Mouse (Mus musculus) urinary bladder, postnatal 14 days (tissue): Measurements from ENCODE around the gene Swsap1.

ENCODE experiments used
- DNase-seq: peaks from one replicate; pipeline ENCODE4 v3.0.0; 2021; ENCODE audit warnings: low spot score

The Swsap1 gene

DNA sequence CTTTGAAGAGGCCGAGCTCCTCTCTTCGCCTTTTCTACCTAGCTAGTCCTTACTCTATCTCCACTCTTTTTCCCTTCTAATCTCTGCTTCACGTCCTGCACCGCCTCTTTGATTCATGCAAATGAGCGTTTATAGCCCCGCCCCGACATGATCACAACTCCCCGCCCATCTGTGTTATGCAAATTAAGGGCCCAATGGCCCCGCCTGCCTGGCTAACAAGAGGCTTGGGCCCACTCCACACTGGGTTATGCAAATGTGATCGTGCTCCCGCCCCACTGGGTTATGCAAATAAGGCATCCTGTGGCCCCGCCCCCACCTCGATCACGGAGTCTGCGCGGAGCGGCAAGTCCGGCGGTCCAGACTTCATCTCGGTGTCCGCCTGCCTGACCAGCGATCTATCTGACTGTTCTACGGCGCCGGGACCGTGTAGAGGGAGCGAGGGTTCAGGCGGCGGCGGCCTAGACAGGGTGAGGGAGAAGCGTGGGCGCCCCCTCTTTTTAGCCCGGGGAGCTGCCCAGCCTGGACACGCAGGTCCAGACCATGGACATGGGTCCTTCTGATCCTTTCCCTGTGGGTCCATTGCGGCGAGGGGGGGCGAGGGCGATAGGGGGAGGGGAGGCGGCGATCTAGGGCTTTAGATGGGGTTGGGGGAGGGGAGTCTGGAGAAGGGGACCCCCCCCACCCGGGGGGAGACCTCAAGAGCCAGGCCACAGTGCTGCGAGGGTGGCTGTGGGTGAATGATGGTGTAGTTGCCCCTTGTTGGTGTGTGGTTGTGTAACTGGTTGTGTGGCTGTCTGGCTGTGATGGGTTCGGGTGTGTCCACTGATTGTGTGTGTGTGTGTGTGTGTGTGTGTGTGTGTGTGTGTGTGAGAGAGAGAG is 18.6 kb upstream of the Swsap1 start, which contains the start of gene Plppr2:
Gene Plppr2 (plus strand): TSS at position 342 of the 879 bp plus-strand sequence.
- DNase-seq, result peak; percentile 98

- DNase-seq, result no peak
Measured at GRCm38 (mm10) chr9:21937711-21938175, 17.8 kb upstream of the Swsap1 start.

- no peak for DNase-seq
Measured at GRCm38 (mm10) chr9:21938234-21938855, 17.2 kb upstream of the Swsap1 start.

GRCm38 (mm10) chr9:21943046-21943445 is 12.5 kb upstream of the Swsap1 start:
- no peak for DNase-seq

- DNase-seq, result no peak
Measured at GRCm38 (mm10) chr9:21943638-21944037, 11.9 kb upstream of the Swsap1 start.

- DNase-seq, result no peak
Measured at GRCm38 (mm10) chr9:21944267-21944666, 11.3 kb upstream of the Swsap1 start.

DNA sequence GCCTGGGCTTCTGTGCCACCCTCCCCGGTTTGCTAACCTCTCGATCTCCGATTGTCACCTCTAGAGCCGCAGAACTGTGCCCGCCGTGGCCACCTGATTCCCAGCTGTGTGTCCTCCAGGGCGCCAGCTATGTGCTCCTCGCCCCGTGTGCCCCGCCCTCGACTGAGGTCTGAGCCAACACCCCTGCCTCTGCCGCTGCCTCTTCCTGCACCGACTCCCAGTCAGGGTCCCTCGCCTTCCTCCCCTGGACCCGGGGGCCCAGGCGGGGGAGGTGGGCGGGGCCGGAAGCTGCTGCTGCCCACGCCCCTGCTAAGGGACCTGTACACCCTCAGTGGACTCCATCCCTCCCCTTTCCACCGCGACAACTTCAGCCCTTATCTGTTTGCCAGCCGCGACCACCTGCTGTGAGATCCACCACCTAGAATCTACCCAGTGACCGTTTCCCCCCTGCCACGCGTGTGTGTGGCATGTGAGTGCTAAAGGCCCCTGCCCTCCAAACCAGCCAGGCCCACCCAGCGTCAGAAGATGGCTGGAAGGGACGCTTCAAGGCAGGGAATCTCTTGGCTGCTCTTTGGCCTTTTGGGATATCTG is 7.9 kb upstream of the Swsap1 start:
- no peak for DNase-seq

DNA sequence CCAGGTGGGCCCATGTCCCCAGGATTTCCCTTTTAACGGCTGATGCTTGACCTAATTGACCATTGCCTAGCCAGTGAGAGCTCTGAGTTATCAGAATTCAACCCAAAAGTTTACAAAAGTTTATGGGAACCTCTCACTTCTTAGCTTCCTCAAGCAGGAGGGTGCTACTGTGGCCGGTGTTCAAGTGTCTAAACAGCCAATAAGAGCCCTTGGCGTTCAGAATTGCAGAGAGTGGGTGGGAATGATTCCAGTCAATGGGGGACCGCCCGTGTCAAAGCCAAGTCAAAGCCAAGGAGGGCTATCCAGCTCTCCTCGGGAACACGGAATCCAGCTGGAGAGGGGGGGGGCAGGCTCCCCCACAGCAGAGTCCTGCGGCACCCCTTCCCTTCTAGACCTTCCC is 7.4 kb upstream of the Swsap1 start:
- DNase-seq, result no peak

DNA sequence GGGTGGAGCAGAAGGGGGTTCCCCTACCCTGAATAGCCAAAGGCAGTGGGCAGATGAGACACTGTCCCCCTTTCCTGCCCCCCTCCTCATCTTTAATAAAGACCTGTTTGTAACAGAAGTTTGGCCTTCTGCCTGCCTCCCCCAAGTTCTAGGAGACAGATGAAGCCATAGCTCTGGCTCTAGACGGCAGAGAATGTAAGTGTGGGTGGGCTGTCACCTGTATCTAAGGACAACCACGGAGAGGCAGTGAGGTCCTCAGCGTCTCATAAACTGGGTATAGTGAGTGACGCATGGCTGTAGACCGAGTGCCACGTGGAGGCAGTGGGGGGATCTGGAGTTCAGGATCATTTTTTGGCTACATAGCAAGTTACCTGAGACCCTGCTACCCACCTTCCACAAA is 6.8 kb upstream of the Swsap1 start:
- DNase-seq, result no peak

DNA sequence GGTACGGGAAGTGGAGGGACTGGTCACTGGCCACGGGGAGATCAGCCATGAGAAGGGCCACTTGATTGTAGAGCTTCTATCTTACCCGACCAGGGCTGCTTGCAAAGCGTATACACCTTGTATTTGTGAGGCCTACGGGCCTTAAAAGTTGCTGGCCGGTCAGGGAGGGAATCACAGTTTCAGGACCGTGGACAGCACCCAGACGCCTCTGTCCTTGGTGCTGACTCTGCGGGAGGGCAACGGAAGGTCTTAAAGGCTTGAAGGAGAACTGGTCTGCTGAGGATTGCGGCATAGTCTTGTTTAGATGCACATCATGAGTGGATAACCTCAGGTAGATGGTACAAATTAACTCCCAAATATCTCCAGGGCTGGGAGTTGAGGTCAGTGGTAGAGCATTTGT is 5.2 kb upstream of the Swsap1 start:
- DNase-seq, result peak; percentile 66

GRCm38 (mm10) chr9:21951977-21952376 is 3.6 kb upstream of the Swsap1 start:
- DNase-seq, result no peak

GRCm38 (mm10) chr9:21953600-21953999 is 2.0 kb upstream of the Swsap1 start:
- DNase-seq, result no peak

- DNase-seq, result no peak
Measured at GRCm38 (mm10) chr9:21954635-21955034, 920 bp upstream of the Swsap1 start.

DNA sequence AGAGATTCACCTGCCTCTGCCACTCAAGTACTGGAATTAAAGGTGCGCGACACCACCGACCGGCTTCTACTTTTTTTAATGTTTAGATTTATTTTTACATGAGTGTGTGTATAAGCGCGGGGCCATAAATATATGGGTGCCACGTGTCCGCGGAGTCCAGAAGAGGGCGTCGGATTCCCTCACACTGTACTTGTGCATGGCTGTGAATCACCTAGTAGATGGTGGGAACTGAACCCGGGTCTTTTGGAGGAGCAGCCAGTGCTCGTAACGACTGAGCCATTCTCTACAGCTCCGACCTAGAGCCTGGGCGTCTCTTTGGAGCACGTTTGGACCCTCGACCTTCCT is 358 bp upstream of the Swsap1 start:
- no peak for DNase-seq

DNA sequence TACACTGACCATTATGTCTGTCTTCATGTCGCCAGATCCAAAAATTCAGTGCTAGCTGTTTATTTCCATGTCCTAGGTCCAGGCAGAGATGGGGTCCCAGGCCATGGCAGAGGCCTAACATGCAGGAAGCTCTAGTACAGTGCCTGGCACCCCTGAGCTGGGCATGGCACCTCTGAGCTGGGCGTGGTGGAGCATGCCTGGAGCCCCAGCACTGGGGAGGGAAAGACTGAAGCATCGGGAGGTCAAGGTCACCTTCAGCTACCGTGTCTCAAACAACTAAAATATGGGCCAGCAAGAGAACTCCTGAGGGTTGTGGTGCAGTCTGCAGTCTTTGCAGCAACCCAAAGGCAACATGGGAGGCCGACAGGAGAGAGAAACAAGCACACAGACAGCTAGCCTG is 2.8 kb downstream of the Swsap1 start:
- DNase-seq, result no peak

DNA sequence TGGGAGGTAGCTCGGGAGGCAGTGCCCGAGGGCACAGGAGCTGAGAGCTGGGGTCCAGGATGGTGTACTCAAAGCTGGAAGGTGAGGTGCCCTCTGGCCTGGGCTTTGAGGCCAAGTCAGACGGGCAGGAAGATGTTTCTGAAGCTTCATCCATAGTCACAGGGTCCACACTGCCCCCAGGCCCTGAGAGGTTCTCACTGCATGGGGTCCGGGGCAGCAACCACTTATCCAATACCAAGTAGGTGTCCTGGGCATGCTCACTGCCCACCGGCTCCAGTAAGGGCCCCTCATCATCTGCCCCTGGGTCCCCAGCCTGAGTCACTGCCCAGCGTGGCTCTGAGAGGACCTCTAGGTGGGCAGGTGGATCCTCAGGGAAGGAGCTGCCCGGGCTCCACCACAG is 3.7 kb downstream of the Swsap1 start:
- no peak for DNase-seq

DNA sequence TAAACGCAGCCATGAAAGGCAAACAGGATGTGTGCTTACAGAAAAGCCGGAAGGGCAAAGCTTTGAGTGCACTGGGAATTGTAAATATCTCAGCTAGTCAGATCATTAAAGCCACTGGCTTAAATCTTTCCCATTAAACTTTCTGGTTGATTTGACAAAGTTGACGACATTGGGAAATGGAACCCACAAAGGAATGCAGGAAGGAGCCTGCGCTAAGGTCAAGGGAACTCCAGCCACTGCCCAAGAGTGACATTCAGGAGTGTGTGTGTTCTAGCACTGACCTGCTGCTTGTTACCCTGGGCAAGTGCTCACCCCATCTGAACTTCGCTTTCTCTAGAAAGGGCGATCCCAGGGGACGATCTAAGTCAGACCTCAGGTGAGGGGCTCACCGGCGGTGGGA is 4.6 kb downstream of the Swsap1 start:
- DNase-seq, result no peak

DNA sequence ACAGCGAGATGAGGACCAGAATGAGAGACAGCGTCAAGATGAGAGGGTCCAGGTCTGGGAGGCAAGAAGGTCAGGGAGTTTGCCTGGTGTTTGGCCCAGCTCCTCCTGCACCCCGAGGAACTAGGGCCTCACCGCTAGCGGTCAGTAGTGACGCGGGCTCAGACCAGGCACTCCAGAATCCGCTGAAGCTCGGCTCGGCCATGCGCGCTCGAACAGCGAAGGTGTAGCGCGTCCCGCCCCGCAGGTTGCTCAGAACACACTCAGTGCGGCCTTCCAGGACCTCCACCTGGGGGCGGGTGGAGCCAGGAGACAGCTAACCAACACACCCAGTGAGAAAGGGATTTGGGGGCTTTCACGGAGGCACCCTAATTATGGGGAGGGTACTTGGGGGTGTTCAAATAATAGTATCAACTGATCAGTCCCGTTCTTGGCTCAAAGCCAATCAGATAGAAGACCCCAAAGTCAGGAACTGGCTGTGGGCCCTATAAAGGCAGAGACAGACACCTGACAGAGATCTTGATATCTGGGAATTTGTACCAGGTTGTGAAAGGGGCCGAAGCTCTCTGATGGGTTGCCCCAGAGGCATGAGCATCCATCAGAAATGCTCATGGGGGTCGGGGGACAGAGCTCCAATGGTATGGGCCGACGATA is 5.1 kb downstream of the Swsap1 start:
- peak; percentile 45 for DNase-seq

DNA sequence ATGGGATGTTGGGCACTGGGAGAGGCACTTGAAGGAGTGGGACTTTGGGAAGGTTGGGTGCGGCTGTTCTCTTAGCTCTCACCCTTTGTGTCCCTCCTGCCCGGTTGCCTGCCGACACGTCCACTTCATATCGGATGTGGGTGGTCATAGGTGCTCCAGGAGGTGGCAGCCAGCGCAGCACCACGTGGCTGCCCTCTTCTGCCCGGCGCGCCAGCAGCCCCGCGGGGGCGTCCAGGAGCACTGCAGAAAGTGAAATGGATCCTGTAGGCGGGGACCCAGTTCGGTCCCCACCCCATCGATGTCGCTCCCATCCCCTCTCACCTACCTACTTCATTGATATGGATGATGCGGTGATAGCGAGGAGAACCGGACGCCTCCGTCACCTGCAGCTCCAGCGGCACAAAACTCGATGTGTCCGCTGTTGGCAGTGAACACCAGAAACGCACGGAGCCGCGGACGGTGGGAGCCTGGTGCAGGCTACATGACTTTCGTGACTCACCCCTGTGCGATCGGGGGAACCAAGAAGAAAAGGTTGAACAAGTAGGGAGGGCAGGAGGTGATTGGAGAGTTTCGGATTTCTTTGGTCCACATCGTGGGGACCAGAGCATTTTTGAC is 5.9 kb downstream of the Swsap1 start:
- no peak for DNase-seq

DNA sequence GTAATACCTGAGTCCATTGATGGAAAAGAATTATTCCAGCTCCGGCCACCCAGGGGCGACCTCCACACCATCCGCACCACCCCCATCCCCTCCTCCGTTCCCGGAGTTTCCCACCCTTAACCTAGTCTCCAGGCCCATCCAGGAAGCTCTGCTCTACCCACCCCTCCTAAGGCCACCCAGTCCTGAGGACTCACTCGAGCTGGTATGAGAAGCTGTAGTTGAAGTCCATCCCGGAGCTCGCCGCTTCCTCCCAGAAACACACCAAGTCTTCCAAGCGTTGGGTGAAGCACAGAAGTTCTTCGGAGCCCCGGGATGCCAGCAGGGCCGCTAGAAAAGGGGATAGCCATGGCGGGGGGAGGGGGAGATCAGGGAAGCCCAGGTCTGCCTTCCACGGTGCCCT is 6.5 kb downstream of the Swsap1 start:
- DNase-seq, result no peak

DNA sequence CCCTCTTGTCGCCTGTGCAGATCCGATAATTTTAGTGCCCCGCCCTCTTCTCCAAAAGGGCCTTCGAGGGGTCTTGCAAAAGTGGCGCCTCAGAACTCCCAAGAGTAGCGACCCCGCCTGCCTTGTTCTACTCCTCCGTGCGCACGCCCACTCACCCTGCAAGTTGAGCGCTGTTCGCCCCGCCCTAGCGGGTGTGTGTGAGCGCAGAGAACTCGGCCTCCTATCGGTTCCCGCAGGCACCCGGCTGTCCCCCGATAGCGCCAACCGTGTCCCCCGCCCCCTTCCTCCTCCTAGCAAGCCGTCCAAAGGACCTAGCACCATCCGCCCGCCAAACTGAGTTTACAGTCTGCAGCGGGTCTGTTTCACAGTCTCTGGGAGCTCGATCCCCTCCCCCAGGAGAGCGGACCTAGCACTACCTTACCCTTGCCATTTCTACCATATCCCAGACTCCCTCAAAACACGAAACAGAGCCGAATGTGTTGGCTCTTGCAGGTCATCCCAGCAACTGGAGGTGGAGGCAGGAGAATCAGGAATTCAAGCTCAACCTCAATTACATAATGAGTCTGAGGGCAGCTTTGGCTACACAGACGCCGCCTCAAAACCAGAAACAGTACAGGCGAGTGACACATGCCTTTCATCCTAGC is 7.0 kb downstream of the Swsap1 start:
- DNase-seq, result peak; percentile 65

GRCm38 (mm10) chr9:21963417-21963816 is 7.9 kb downstream of the Swsap1 start, which contains the start of gene Epor:
Gene Epor (minus strand): TSS chr9:21963506.
- DNase-seq, result no peak
